Mouse (Mus musculus): ENCODE measurements at regions not wholly inside any gene's neighbourhood (a gene's known extent, or its start where the extent isn't known, plus 50 kb on each side); places are given as distances from the start of the nearest gene placed in this dataset.

GRCm38 (mm10) chr9:89532435-89532834, 90.5 kb downstream of the Minar1 start:
- DNase-seq (ENCODE audit: low spot score) = no peak

DNA sequence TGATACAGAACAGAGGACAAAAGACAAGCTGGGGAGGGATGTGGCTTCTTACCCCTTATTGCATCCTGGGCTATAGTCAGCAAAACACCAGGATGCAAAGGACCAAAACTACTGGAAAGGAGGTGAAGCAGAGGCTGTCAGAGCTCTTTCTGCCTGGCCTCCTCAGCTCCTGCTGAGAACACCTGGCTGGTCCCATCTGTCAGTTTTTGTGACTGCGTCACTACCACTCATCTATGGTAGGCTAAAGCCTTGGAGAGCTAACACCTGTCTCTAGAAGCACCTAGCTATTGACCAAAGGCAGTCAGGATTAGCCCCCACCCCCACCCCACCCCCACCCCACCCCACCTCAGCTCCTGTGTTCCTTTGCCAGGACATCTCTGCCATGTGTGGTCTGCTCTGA, 98.8 kb downstream of the Minar1 start:
- no peak for DNase-seq (ENCODE audit: low spot score)

- no peak for DNase-seq (ENCODE audit: low spot score)
These were observed 99.2 kb downstream of the Minar1 start for GRCm38 (mm10) chr9:89523705-89524104.

GRCm38 (mm10) chr9:89508407-89509101, 114.4 kb downstream of the Minar1 start:
- no peak for DNase-seq (ENCODE audit: low spot score)

- DNase-seq (ENCODE audit: low spot score) = no peak
These were observed 120.8 kb downstream of the Minar1 start for GRCm38 (mm10) chr9:89502083-89502482.

DNA sequence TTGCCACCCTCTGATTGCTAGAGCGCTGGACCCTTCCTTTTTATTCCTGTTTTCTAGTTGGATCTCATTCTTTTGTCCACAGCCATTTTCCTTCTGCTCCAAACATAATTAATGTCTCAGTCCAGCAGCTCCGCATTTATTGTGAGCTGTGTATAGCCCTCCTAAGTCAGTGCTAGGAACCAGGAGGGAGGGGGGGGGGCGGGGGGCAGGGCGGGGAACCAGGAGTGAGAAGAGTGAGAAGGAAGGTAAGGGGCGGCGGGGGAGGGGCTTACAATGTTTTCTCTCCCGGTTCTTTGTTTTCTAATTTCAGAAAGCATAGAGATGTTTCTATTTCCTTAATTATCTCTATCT, 125.6 kb downstream of the Minar1 start:
- DNase-seq (ENCODE audit: low spot score) = no peak

DNA sequence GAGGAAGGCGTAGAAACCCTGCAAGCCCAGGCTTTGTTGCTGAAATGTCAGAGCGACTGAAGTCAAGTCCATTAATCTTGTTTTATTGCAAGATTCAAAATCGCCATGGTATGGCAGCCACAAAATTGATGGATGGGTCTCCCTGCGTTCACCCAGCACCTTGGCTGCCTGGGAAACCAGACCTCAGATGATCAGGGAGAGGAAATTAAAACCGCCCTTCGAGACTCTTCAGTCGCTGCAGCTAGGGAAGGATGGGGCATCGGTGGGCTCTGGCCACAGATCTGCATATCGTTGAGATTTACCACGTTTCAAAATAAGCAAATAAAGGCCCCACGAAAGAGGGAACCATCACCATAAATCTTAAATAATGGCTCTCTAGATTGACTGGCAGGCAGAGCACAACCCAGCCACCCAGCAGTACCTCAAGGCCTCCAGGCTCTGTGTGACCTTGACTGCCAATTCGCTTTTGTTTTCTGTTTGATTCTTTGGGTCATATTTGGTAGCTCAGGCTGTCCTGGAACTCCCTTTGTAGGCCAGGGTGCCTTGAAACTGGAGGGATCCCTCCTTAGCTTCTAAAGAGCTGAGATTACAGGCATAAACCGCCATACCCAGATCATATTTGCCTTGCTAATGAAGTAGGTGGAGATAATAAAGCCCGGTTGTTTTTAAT, 126.1 kb downstream of the Minar1 start:
- DNase-seq (ENCODE audit: low spot score) = no peak

DNA sequence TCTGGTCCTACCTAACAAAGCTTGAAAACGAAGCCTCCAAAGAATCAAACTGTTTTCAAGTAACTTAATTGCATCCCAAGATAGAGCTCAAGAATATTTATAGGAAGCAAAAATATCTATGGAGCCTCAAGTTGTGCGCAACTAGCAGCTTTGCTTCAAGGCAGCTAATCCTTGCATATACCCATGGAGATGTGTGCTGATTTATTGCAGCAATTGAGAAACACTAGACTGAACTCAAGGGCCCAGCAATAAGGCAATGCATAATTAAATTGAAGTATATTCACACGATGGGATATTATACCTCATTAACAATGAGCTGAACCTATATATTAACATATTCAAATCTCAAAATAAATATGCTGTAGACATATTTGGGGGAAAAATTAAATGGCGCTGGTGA, 135.3 kb downstream of the Minar1 start:
- DNase-seq (ENCODE audit: low spot score) = no peak

DNA sequence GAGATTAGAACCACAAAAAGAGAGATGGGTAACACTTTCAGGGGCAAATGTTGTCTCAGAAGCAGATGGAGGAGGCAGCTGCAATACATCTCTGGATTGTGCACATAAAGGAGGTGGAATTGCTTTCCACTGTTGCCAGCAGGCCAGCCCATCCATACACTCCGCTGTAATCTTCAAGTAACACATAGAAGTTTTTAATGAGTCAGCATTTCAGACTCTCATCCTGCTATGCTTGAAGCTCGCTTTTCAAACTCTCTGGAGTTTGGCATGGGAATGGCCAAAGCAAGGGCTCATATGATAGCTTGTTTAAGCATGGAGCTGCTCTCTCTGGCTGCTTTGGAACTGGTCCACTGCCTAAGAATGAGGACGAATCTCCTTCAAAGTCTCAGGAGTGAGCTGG, 143.5 kb downstream of the Minar1 start:
- DNase-seq (ENCODE audit: low spot score) = no peak

DNA sequence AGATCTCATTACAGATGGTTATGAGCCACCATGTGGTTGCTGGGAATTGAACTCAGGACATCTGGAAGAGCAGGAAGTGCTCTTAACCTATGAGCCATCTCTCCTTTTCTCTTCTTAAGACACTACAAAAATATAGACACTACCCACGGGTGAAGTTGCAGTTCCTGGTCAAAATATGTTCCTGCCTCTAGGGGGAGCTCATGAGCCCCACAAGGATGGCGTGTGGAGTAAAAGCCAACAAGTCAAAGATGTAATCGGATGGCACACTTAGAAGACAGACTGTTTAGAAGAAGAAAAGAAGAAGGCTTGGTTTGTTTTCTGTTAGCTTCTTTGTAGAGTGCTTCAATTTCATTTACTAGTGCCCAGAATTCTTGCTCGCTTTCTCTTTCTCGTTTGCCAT, 161.7 kb downstream of the Minar1 start:
- DNase-seq (ENCODE audit: low spot score) = peak; percentile 71

- no peak for DNase-seq (ENCODE audit: low spot score)
These were observed 166.3 kb downstream of the Minar1 start for GRCm38 (mm10) chr9:89456666-89457065.

GRCm38 (mm10) chr9:89449656-89450055, 173.3 kb downstream of the Minar1 start:
- no peak for DNase-seq (ENCODE audit: low spot score)

All from testis, postnatal 10 days (tissue).